Mouse (Mus musculus): ENCODE results near the gene Dda1. TPM values are rescaled to one million over a fixed set of nuclear protein-coding genes. Genes with fewer than 3 reads are reported as not detected.
"Not testable (repeated sequence)": the region's sequence is repeated elsewhere in the genome, so short reads cannot be mapped to it uniquely, and the experiment has no call there.

The Dda1 gene
- polyA plus RNA-seq (2011; ENCODE audit: insufficient read depth, insufficient read length, low replicate concordance, missing spikeins), result 17.1 and 18.8 TPM in 2 replicates

- WGBS, result under 1% methylated on average over 52 of the region's 52 CpGs
- 0 out of 2 replicates have a peak, but pooled peaks have one; percentile 4 for TF ChIP-seq CTCF (IDR thresholded peaks at IDR 0.05; ENCODE audit: control insufficient read depth, insufficient read depth, low read length)
- TF ChIP-seq POLR2A (IDR thresholded peaks at IDR 0.05; ENCODE audit: borderline replicate concordance, control insufficient read depth, low read depth, low read length), result peak; percentile 43; the same call in 1 of the 2 replicates
These were observed at the start of gene Dda1 for GRCm38 (mm10) chr8:71468916-71469315. Gene Dda1 (plus strand): TSS chr8:71469199.

GRCm38 (mm10) chr8:71422121-71422520 is 46.9 kb upstream of the Dda1 start:
- no peak overlapping the region for H3K27ac ChIP-seq (ENCODE audit: control insufficient read depth, insufficient read depth, low read depth, low read length, poor library complexity)
- no peaks in the 10 kb centered on the region for H3K4me1 ChIP-seq (ENCODE audit: control insufficient read depth, insufficient read depth, low read length)
- TF ChIP-seq POLR2A (IDR thresholded peaks at IDR 0.05; ENCODE audit: borderline replicate concordance, control insufficient read depth, low read depth, low read length) (no peak), CTCF (IDR thresholded peaks at IDR 0.05; ENCODE audit: control insufficient read depth, insufficient read depth, low read length) (no peak)
- no peak overlapping the region for H3K4me3 ChIP-seq (replicated peaks; ENCODE audit: control insufficient read depth, low read depth, low read length)

More at GRCm38 (mm10) chr8:71468916-71469315, at the start of gene Dda1:
- H3K27ac ChIP-seq (ENCODE audit: control insufficient read depth, insufficient read depth, low read depth, low read length, poor library complexity), result peak within 1 kb of the TSS; percentile 31; the same call in 1 of the 2 replicates
- peak within 1 kb of the TSS; percentile 81 for H3K4me3 ChIP-seq (replicated peaks; ENCODE audit: control insufficient read depth, low read depth, low read length)
- H3K4me1 ChIP-seq (ENCODE audit: control insufficient read depth, insufficient read depth, low read length), result peaks cover 1% of the 10 kb centered on the region; the same call in 1 of the 2 replicates

GRCm38 (mm10) chr8:71432935-71433334 is 36.1 kb upstream of the Dda1 start:
- not testable (repeated sequence) for H3K4me1 ChIP-seq (ENCODE audit: control insufficient read depth, insufficient read depth, low read length); H3K4me3 ChIP-seq (replicated peaks; ENCODE audit: control insufficient read depth, low read depth, low read length); H3K27ac ChIP-seq (ENCODE audit: control insufficient read depth, insufficient read depth, low read depth, low read length, poor library complexity)
- 65% methylated on average over 1 of the region's 1 CpGs for WGBS

- WGBS, result 48% methylated on average over 3 of the region's 3 CpGs
- TF ChIP-seq CTCF (IDR thresholded peaks at IDR 0.05; ENCODE audit: control insufficient read depth, insufficient read depth, low read length) (no peak), POLR2A (IDR thresholded peaks at IDR 0.05; ENCODE audit: borderline replicate concordance, control insufficient read depth, low read depth, low read length) (no peak)
These were observed 32.0 kb upstream of the Dda1 start for GRCm38 (mm10) chr8:71437041-71437440.

GRCm38 (mm10) chr8:71441404-71441803 is 27.6 kb upstream of the Dda1 start:
- Histone ChIP-seq H3K4me1 (ENCODE audit: control insufficient read depth, insufficient read depth, low read length) (no peaks in the 10 kb centered on the region), H3K4me3 (replicated peaks; ENCODE audit: control insufficient read depth, low read depth, low read length) (no peak overlapping the region), H3K27ac (ENCODE audit: control insufficient read depth, insufficient read depth, low read depth, low read length, poor library complexity) (no peak overlapping the region)
- no peak for TF ChIP-seq POLR2A (IDR thresholded peaks at IDR 0.05; ENCODE audit: borderline replicate concordance, control insufficient read depth, low read depth, low read length)
- TF ChIP-seq CTCF (IDR thresholded peaks at IDR 0.05; ENCODE audit: control insufficient read depth, insufficient read depth, low read length), result peak; percentile 14; the same call in 1 of the 2 replicates
- 1% methylated on average over 7 of the region's 7 CpGs for WGBS

More at GRCm38 (mm10) chr8:71437041-71437440, 32.0 kb upstream of the Dda1 start:
- Histone ChIP-seq H3K27ac (ENCODE audit: control insufficient read depth, insufficient read depth, low read depth, low read length, poor library complexity) (no peak overlapping the region), H3K4me3 (replicated peaks; ENCODE audit: control insufficient read depth, low read depth, low read length) (no peak overlapping the region), H3K4me1 (ENCODE audit: control insufficient read depth, insufficient read depth, low read length) (no peaks in the 10 kb centered on the region)

GRCm38 (mm10) chr8:71445096-71445495 is 23.9 kb upstream of the Dda1 start:
- no peaks in the 10 kb centered on the region for H3K4me1 ChIP-seq (ENCODE audit: control insufficient read depth, insufficient read depth, low read length)
- no peak overlapping the region for H3K27ac ChIP-seq (ENCODE audit: control insufficient read depth, insufficient read depth, low read depth, low read length, poor library complexity)
- 50% methylated on average over 7 of the region's 7 CpGs for WGBS
- no peak overlapping the region for H3K4me3 ChIP-seq (replicated peaks; ENCODE audit: control insufficient read depth, low read depth, low read length)
- TF ChIP-seq CTCF (IDR thresholded peaks at IDR 0.05; ENCODE audit: control insufficient read depth, insufficient read depth, low read length), result no peak
- no peak for TF ChIP-seq POLR2A (IDR thresholded peaks at IDR 0.05; ENCODE audit: borderline replicate concordance, control insufficient read depth, low read depth, low read length)

GRCm38 (mm10) chr8:71451337-71451736 is 17.7 kb upstream of the Dda1 start:
- 74% methylated on average over 4 of the region's 4 CpGs for WGBS
- Histone ChIP-seq H3K4me1 (ENCODE audit: control insufficient read depth, insufficient read depth, low read length) (no peaks in the 10 kb centered on the region), H3K27ac (ENCODE audit: control insufficient read depth, insufficient read depth, low read depth, low read length, poor library complexity) (no peak overlapping the region), H3K4me3 (replicated peaks; ENCODE audit: control insufficient read depth, low read depth, low read length) (no peak overlapping the region)
- TF ChIP-seq POLR2A (IDR thresholded peaks at IDR 0.05; ENCODE audit: borderline replicate concordance, control insufficient read depth, low read depth, low read length), result no peak
- TF ChIP-seq CTCF (IDR thresholded peaks at IDR 0.05; ENCODE audit: control insufficient read depth, insufficient read depth, low read length), result no peak

- WGBS, result 68% methylated on average over 11 of the region's 11 CpGs
- no peaks in the 10 kb centered on the region for H3K4me1 ChIP-seq (ENCODE audit: control insufficient read depth, insufficient read depth, low read length)
- TF ChIP-seq POLR2A (IDR thresholded peaks at IDR 0.05; ENCODE audit: borderline replicate concordance, control insufficient read depth, low read depth, low read length) (no peak), CTCF (IDR thresholded peaks at IDR 0.05; ENCODE audit: control insufficient read depth, insufficient read depth, low read length) (no peak)
- H3K4me3 ChIP-seq (replicated peaks; ENCODE audit: control insufficient read depth, low read depth, low read length), result no peak overlapping the region
- H3K27ac ChIP-seq (ENCODE audit: control insufficient read depth, insufficient read depth, low read depth, low read length, poor library complexity), result no peak overlapping the region
These were observed 17.2 kb upstream of the Dda1 start for GRCm38 (mm10) chr8:71451777-71452176.

DNA sequence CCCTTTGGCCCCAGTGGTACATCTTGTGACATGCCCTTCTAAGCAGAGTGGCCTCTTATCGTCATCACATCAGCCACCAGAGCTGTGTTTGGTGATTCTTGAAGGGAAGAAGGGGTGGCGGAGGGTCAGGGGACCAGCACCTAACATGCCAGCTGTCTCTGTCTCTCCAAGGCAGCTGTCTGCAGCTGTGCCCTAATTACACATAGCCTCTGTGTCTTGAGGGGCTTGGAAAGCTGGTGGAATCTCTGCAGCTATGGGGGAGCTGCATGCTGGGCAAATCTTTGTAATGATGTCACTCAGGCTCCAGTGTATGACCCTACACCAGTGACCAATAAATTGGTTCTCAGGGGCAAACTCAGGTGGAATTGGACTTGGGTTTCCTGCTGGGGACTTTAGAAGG is 16.3 kb upstream of the Dda1 start:
- Histone ChIP-seq H3K27ac (ENCODE audit: control insufficient read depth, insufficient read depth, low read depth, low read length, poor library complexity) (no peak overlapping the region), H3K4me1 (ENCODE audit: control insufficient read depth, insufficient read depth, low read length) (no peaks in the 10 kb centered on the region), H3K4me3 (replicated peaks; ENCODE audit: control insufficient read depth, low read depth, low read length) (no peak overlapping the region)
- WGBS, result 69% methylated on average over 2 of the region's 2 CpGs
- TF ChIP-seq POLR2A (IDR thresholded peaks at IDR 0.05; ENCODE audit: borderline replicate concordance, control insufficient read depth, low read depth, low read length), result no peak
- TF ChIP-seq CTCF (IDR thresholded peaks at IDR 0.05; ENCODE audit: control insufficient read depth, insufficient read depth, low read length), result no peak
